Mouse (Mus musculus): ENCODE results near the gene 4932438H23Rik. TPM values are rescaled to one million over a fixed set of nuclear protein-coding genes. Genes with fewer than 3 reads are reported as not detected.
A peak's percentile ranks its signal among the peaks of the same experiment; 100 is the strongest.
"Not testable (repeated sequence)": the region's sequence is repeated elsewhere in the genome, so short reads cannot be mapped to it uniquely, and the experiment has no call there.

The 4932438H23Rik gene
- polyA plus RNA-seq, 1 experiment from 2014 or later, result 0.18 TPM

DNA sequence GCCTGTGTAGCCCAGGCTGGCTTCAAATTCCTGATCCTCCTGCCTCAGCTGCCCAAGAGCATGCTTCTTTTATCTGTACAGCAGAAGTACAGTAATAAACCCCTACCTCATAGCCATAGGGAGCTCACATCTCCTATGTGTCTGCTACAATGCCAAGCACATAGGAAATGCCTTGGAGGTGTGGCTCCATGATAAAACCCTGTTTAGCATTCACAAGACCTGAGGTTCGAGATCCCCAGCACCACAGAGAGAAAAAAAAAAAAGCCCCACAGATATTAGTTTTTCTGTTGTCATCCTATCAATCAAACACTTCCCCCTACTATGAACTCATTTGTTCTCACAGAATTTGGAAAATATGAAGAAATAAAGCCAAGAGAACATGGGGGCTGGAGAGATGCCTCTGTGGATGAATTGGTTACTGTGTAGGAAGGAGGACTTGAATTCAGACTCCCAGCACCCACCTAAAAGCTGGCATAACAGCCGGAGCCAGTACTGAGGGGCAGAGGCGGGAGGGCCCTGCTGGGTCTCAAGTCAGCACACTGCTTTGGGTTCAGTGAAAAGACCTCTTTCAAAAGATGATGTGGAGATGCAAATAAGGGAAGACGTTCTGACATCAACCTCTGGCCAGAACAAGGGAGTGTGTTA lies 11.8 kb downstream of the 4932438H23Rik start:
- no peaks in the 10 kb centered on the region for H3K27me3 ChIP-seq (ENCODE audit: control insufficient read depth, insufficient read depth, low read length)
- H3K9ac ChIP-seq (ENCODE audit: low read length), result no peak overlapping the region
- no peak for ATAC-seq (ENCODE audit: insufficient number of reproducible peaks, insufficient read depth, low FRiP score, low read depth)
- no peak overlapping the region for H3K4me2 ChIP-seq (ENCODE audit: low read length)
- H3K4me3 ChIP-seq (ENCODE audit: control insufficient read depth in 1 of 2, insufficient read depth in 1 of 2, low read depth in 1 of 2, low read length in 2 of 2), result no peak overlapping the region
- no peak overlapping the region for H3K27ac ChIP-seq (replicated peaks in 1 of 2; ENCODE audit: control insufficient read depth in 1 of 2, insufficient read depth in 1 of 2, low read depth in 2 of 2, low read length in 2 of 2)
- no peaks in the 10 kb centered on the region for H3K36me3 ChIP-seq (ENCODE audit: control insufficient read depth, insufficient read depth, low read length)
- H3K4me1 ChIP-seq (ENCODE audit: control insufficient read depth in 2 of 2, insufficient read depth in 2 of 2, low read length in 2 of 2), result no peaks in the 10 kb centered on the region
- peaks cover 3% of the 10 kb centered on the region; the same call in 1 of the 2 replicates for H3K9me3 ChIP-seq (ENCODE audit: control insufficient read depth, low read length)
- 64% methylated on average over 4 of the region's 4 CpGs for WGBS

DNA sequence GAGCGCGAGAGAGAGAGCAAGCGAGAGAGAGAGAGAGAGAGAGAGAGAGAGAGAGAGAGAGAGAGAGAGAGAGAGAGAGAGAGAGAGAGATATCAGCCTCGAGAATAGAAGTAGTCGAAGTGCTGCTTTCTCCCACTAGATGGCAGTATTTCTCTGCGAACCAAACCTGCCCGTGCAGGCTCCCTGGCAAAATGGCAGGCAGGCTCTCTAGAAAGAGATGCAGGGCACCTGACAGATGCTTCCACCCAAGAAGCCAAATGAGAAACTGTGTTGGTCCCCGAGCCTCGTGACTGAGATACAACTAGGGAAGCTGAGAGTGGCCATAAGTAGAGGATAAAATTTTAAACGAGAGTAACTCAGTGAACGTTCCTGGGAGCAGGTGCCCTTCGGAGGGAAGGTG lies 13.4 kb downstream of the 4932438H23Rik start:
- peaks cover 4% of the 10 kb centered on the region; the same call in 1 of the 2 replicates for H3K9me3 ChIP-seq (ENCODE audit: control insufficient read depth, low read length)
- H3K27me3 ChIP-seq (ENCODE audit: control insufficient read depth, insufficient read depth, low read length), result no peaks in the 10 kb centered on the region
- no peak overlapping the region for H3K27ac ChIP-seq (replicated peaks in 1 of 2; ENCODE audit: control insufficient read depth in 1 of 2, insufficient read depth in 1 of 2, low read depth in 2 of 2, low read length in 2 of 2)
- no peak overlapping the region for H3K4me2 ChIP-seq (ENCODE audit: low read length)
- no peak overlapping the region for H3K9ac ChIP-seq (ENCODE audit: low read length)
- WGBS, result 21% methylated on average over 11 of the region's 12 CpGs
- no peaks in the 10 kb centered on the region for H3K4me1 ChIP-seq (ENCODE audit: control insufficient read depth in 2 of 2, insufficient read depth in 2 of 2, low read length in 2 of 2)
- H3K4me3 ChIP-seq (ENCODE audit: control insufficient read depth in 1 of 2, insufficient read depth in 1 of 2, low read depth in 1 of 2, low read length in 2 of 2), result no peak overlapping the region
- H3K36me3 ChIP-seq (ENCODE audit: control insufficient read depth, insufficient read depth, low read length), result no peaks in the 10 kb centered on the region
- no peak for ATAC-seq (ENCODE audit: insufficient number of reproducible peaks, insufficient read depth, low FRiP score, low read depth)

DNA sequence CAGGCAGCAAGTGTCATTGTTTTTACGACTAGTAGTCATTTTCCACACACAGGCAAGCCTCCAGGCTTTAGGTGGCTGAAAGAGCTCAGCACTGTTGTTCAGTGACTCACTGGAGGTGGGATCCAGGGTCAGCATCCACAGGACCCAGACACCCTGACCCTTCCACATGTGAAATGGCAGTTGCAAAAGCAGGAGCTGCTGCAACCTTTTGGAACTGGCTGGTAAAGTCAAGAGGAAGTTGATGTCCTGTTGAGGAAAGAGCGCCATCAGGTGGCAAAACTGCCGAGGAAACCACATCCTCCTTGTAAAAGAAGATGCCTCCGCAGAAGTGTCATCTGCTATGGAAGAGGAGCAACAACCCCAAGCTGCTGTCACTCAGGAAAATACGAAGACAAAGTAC lies 18.7 kb downstream of the 4932438H23Rik start:
- Histone ChIP-seq H3K4me2 (ENCODE audit: low read length) (no peak overlapping the region), H3K27ac (replicated peaks in 1 of 2; ENCODE audit: control insufficient read depth in 1 of 2, insufficient read depth in 1 of 2, low read depth in 2 of 2, low read length in 2 of 2) (no peak overlapping the region), H3K4me3 (ENCODE audit: control insufficient read depth in 1 of 2, insufficient read depth in 1 of 2, low read depth in 1 of 2, low read length in 2 of 2) (no peak overlapping the region), H3K9ac (ENCODE audit: low read length) (no peak overlapping the region), H3K4me1 (ENCODE audit: control insufficient read depth in 2 of 2, insufficient read depth in 2 of 2, low read length in 2 of 2) (no peaks in the 10 kb centered on the region; a peak in 1 of 4 replicates), H3K36me3 (ENCODE audit: control insufficient read depth, insufficient read depth, low read length) (no peaks in the 10 kb centered on the region), H3K27me3 (ENCODE audit: control insufficient read depth, insufficient read depth, low read length) (no peaks in the 10 kb centered on the region), H3K9me3 (ENCODE audit: control insufficient read depth, low read length) (peaks cover 4% of the 10 kb centered on the region; the same call in 1 of the 2 replicates)
- ATAC-seq (ENCODE audit: insufficient number of reproducible peaks, insufficient read depth, low FRiP score, low read depth), result no peak
- 68% methylated on average over 5 of the region's 5 CpGs for WGBS

DNA sequence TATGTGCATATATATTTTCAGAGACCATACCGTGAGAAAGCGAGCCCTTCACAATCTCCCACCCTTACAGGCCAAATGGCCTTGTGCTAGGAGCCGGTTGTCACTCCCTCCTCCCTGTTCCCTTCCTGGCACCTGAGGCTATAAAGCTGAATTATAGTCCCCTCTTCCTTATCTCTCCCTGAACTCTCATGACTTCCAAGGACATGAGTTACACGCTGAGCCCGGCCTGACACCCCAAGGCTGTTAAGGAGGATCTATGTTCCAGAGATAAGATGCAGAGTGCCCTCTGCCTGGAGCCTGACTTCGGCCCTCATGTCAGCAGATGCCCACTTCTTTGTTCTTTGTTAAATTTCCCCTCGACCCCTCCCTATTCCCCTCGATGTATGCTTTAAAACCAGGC lies 19.5 kb downstream of the 4932438H23Rik start:
- 78% methylated on average over 8 of the region's 8 CpGs for WGBS
- H3K4me3 ChIP-seq (ENCODE audit: control insufficient read depth in 1 of 2, insufficient read depth in 1 of 2, low read depth in 1 of 2, low read length in 2 of 2); H3K4me2 ChIP-seq (ENCODE audit: low read length); H3K36me3 ChIP-seq (ENCODE audit: control insufficient read depth, insufficient read depth, low read length); H3K4me1 ChIP-seq (ENCODE audit: control insufficient read depth in 2 of 2, insufficient read depth in 2 of 2, low read length in 2 of 2); H3K27ac ChIP-seq (replicated peaks in 1 of 2; ENCODE audit: control insufficient read depth in 1 of 2, insufficient read depth in 1 of 2, low read depth in 2 of 2, low read length in 2 of 2); H3K9ac ChIP-seq (ENCODE audit: low read length); ATAC-seq (ENCODE audit: insufficient number of reproducible peaks, insufficient read depth, low FRiP score, low read depth); H3K9me3 ChIP-seq (ENCODE audit: control insufficient read depth, low read length); H3K27me3 ChIP-seq (ENCODE audit: control insufficient read depth, insufficient read depth, low read length): not testable (repeated sequence)

DNA sequence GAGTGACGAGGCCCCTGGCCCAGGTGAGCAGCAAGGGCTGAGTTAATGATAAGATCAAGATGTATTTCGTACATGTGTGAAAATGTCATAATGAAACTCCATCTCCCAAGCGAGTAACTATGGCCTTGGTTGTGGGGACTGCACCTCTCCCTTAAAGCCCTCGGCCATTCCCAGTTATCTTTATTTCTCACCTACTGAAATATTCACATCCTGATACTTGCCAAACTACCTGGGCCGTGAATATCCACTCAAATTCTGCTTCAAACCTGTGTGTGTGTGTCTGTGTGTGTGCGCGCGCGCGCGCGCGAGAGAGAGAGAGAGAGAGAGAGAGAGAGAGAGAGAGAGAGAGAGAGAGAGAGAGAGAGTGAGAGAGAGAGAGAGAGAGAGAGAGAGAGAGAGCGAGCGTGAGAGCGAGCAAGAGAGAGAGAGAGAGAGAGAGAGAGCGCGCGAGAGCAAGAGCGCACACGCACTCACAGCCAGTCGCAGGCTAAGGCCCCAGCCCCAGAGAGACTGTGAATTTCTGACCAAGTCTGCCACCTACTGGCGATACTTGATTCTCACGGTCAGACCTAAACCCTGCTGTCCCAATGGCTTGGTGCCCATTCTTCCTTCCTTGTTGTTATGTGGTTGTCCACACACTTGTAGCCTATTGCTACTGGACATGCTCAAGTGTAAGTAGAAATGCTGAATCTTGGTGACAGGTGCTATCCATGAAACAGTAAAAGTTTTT lies 21.6 kb downstream of the 4932438H23Rik start:
- H3K27me3 ChIP-seq (ENCODE audit: control insufficient read depth, insufficient read depth, low read length), result no peaks in the 10 kb centered on the region
- H3K4me2 ChIP-seq (ENCODE audit: low read length), result peak overlapping the region; percentile 28; the same call in 1 of the 2 replicates
- no peak overlapping the region for H3K9ac ChIP-seq (ENCODE audit: low read length)
- H3K36me3 ChIP-seq (ENCODE audit: control insufficient read depth, insufficient read depth, low read length), result no peaks in the 10 kb centered on the region
- H3K4me1 ChIP-seq (ENCODE audit: control insufficient read depth in 2 of 2, insufficient read depth in 2 of 2, low read length in 2 of 2), result peaks cover 0 to 4% of the 10 kb centered on the region in 2 experiments; a peak in 2 of 4 replicates
- peak; percentile 88 for ATAC-seq (ENCODE audit: insufficient number of reproducible peaks, insufficient read depth, low FRiP score, low read depth)
- no peak overlapping the region for H3K27ac ChIP-seq (replicated peaks in 1 of 2; ENCODE audit: control insufficient read depth in 1 of 2, insufficient read depth in 1 of 2, low read depth in 2 of 2, low read length in 2 of 2)
- peaks cover 4% of the 10 kb centered on the region; the same call in 1 of the 2 replicates for H3K9me3 ChIP-seq (ENCODE audit: control insufficient read depth, low read length)
- WGBS, result 34% methylated on average over 21 of the region's 24 CpGs
- H3K4me3 ChIP-seq (ENCODE audit: control insufficient read depth in 1 of 2, insufficient read depth in 1 of 2, low read depth in 1 of 2, low read length in 2 of 2), result no peak overlapping the region

DNA sequence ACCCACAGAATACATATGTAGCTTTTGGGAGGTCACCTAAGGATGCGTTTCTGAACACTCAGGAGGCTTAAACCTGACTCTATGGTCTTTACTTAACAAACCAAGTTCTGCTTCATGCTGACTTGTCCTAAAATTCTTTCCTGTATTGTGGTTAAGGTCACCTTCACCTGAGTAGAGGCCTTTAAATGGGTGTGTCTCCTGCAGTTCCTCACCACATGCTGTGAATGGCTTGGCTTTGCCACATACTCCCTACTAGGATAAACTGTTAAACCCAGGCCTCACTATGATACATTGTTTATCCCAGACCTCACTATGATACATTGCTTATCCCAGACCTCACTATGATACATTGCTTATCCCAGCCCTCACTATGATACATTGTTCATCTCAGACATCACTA lies 22.7 kb downstream of the 4932438H23Rik start:
- Histone ChIP-seq H3K4me1 (ENCODE audit: control insufficient read depth in 2 of 2, insufficient read depth in 2 of 2, low read length in 2 of 2) (peaks cover 0 to 4% of the 10 kb centered on the region in 2 experiments; a peak in 2 of 4 replicates), H3K4me2 (ENCODE audit: low read length) (no peak overlapping the region), H3K27ac (replicated peaks in 1 of 2; ENCODE audit: control insufficient read depth in 1 of 2, insufficient read depth in 1 of 2, low read depth in 2 of 2, low read length in 2 of 2) (no peak overlapping the region), H3K9me3 (ENCODE audit: control insufficient read depth, low read length) (no peaks in the 10 kb centered on the region), H3K4me3 (ENCODE audit: control insufficient read depth in 1 of 2, insufficient read depth in 1 of 2, low read depth in 1 of 2, low read length in 2 of 2) (no peak overlapping the region), H3K9ac (ENCODE audit: low read length) (no peak overlapping the region), H3K27me3 (ENCODE audit: control insufficient read depth, insufficient read depth, low read length) (no peaks in the 10 kb centered on the region), H3K36me3 (ENCODE audit: control insufficient read depth, insufficient read depth, low read length) (no peaks in the 10 kb centered on the region)
- no peak for ATAC-seq (ENCODE audit: insufficient number of reproducible peaks, insufficient read depth, low FRiP score, low read depth)
- 97% methylated on average over 1 of the region's 1 CpGs for WGBS

DNA sequence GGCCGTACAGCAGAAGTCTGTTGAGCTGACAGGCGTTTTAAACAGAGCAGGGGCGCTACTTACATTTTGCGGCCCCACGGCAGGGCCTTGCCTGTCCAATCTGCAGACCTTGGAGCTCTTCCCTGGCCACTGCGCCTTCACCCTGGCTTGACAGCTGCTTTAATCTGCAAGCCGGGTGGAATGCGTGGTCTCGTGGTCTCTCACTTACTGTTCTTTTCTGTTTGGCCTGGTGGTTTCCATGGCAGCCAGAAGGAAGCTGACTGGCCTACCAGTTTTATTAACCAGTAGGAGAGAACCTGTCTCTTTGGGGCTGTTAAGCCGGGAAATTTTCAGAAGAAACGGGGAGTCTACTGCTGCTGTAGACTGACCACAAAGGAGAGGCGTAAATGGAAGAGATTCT lies 26.0 kb downstream of the 4932438H23Rik start:
- H3K4me3 ChIP-seq (ENCODE audit: control insufficient read depth in 1 of 2, insufficient read depth in 1 of 2, low read depth in 1 of 2, low read length in 2 of 2), result no peak overlapping the region
- no peak for ATAC-seq (ENCODE audit: insufficient number of reproducible peaks, insufficient read depth, low FRiP score, low read depth)
- H3K4me2 ChIP-seq (ENCODE audit: low read length), result 0 out of 2 replicates have a peak overlapping the region, but pooled peaks have one; percentile 16

More for the DNA sequence above, 26.0 kb downstream of the 4932438H23Rik start:
- H3K27me3 ChIP-seq (ENCODE audit: control insufficient read depth, insufficient read depth, low read length), result 0 out of 2 replicates have a peak, but pooled peaks cover 2% of the 10 kb centered on the region
- no peaks in the 10 kb centered on the region for H3K9me3 ChIP-seq (ENCODE audit: control insufficient read depth, low read length)
- no peaks in the 10 kb centered on the region for H3K36me3 ChIP-seq (ENCODE audit: control insufficient read depth, insufficient read depth, low read length)
- no peak overlapping the region for H3K27ac ChIP-seq (replicated peaks in 1 of 2; ENCODE audit: control insufficient read depth in 1 of 2, insufficient read depth in 1 of 2, low read depth in 2 of 2, low read length in 2 of 2)
- peak overlapping the region; percentile 48; the same call in 1 of the 2 replicates for H3K9ac ChIP-seq (ENCODE audit: low read length)
- peaks cover 0 to 4% of the 10 kb centered on the region in 2 experiments; a peak in 2 of 4 replicates for H3K4me1 ChIP-seq (ENCODE audit: control insufficient read depth in 2 of 2, insufficient read depth in 2 of 2, low read length in 2 of 2)
- 22% methylated on average over 12 of the region's 12 CpGs for WGBS
